Mouse (Mus musculus) thymus, adult 2 months (tissue): ENCODE measurements at regions not wholly inside any gene's neighbourhood (a gene's known extent, or its start where the extent isn't known, plus 50 kb on each side); places are given as distances from the start of the nearest gene placed in this dataset.

Experiments used
- CTCF ChIP-seq: fragments of 200-500 bp; IDR thresholded peaks from 2 replicates; pipeline ENCODE4 v1.5.1; 2012; ENCODE audit warnings: mild to moderate bottlenecking, control low read depth, low read length, moderate library complexity, borderline replicate concordance; ENCODE audit not compliant: control insufficient read depth, poor library complexity, insufficient read depth; ENCODE audit errors: extremely low read depth
- POLR2A ChIP-seq: fragments of 200-500 bp; IDR thresholded peaks from 2 replicates; pipeline ENCODE4 v1.6.1; 2012; ENCODE audit warnings: mild to moderate bottlenecking, low read length, control low read depth, moderate library complexity; ENCODE audit not compliant: control insufficient read depth, poor library complexity, insufficient read depth; ENCODE audit errors: extremely low read depth

DNA sequence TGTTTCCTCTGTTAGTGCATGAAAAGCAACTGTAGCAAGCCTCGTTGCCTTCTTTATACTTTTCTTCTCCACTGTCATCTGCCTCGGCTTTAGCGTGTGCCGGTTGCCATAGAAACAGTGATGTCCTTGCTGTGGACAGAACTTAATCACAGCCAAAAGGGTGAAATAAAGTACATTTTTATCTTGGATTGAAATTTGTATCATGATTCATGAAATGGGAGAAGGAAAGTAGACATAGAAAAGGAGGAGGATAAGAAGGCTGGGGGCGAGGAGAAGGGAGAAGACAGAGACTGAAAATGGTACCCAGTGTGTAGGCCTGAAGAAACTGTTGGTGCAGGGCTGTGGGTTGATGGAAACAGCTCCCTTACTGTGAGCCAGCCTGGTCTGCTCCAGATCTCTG is 130.5 kb upstream of the Tyw5 start:
- TF ChIP-seq POLR2A, result no peak
- no peak for TF ChIP-seq CTCF
